Mouse (Mus musculus) adrenal gland, postnatal 14 days (tissue): ENCODE results near the gene Cd93. TPM values are rescaled to one million over a fixed set of nuclear protein-coding genes. Genes with fewer than 3 reads are reported as not detected.

Experiments used
- DNase-seq: peaks from one replicate; pipeline ENCODE4 v3.0.0; 2021; ENCODE audit warnings: mixed read lengths
- total RNA-seq: library from RNA; stranded (reverse); gene quantifications from 2 replicates; pipeline ENCODE4 v1.2.3, GENCODE M21; 2021

Cd93 gene
- total RNA-seq, 1 experiment from 2014 or later: 65.9 TPM

- no peak for DNase-seq
Observed at GRCm38 (mm10) chr2:148442172-148442571, 1.2 kb downstream of the Cd93 start.

DNA sequence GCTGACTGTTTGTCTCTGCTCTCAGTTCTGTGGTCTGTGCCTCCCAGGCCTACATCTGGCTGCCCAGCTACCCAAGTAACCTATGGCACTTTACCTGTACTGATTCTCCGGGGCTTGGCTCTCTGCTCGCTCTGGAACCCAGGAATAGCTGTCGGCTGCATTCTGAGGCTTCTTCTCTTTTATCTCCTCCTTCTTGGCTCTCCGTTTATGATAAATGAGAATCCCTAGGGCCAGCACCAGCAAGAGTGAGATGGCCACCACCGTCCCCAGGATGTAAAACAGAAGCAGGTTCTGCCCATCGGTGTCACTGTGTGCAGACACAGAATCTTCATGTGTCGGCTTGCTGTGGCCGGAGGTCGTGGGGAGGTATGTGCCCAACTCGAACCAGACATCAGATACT lies 1.9 kb downstream of the Cd93 start:
- DNase-seq: no peak

DNA sequence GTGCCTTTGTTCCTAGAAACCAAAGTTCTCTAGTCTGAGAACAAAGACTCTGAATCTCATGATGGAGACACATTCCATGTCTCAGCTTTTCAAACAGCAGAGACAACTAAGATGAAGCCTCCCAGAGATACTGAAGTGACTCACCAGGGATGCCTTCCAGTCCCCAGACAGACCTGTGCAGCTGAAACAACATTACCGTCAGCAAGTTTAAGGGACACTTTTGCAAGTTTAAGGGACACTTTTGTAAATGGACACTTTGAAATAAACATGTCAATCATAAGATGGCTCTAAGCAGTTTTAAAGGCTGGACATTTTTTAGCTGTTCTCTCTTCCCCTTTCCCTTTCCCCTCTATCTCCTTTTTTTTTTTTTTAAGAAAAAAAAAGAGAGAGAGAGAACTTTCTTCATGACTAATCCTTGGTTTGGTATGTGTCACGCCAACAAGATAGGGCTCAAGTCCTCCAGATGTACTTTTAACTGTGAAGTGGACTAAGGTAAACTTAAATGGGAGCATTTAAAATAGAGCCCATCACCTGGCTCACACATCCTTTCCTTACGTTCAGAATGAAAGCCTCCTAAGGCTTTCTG lies 3.6 kb downstream of the Cd93 start:
- DNase-seq: no peak

GRCm38 (mm10) chr2:148436285-148436684 lies 7.1 kb downstream of the Cd93 start:
- DNase-seq: no peak

DNA sequence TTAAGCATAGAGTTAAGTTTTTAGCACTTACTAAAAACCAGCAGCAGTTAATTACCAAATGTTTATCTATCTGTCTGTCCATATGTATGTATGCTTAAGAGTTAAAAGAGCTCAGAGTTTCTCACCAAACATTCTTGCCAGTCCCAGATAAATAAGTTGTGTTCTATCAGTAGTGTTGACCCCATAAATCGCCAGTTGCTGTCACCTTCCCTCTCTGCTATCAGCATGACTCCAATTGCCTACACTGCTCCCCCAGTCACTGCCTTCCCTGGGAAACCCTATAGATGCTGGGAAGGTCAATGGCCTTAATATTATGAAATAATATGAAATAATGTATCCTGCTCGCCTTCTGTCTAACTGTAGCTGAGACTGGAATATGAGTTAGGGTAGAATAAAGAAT lies 11.0 kb downstream of the Cd93 start:
- no peak for DNase-seq

GRCm38 (mm10) chr2:148430941-148431340 lies 12.4 kb downstream of the Cd93 start:
- no peak for DNase-seq

- no peak for DNase-seq
Observed at GRCm38 (mm10) chr2:148429001-148429505, 14.3 kb downstream of the Cd93 start.

- DNase-seq: no peak
Observed at GRCm38 (mm10) chr2:148428523-148428922, 14.8 kb downstream of the Cd93 start.

DNA sequence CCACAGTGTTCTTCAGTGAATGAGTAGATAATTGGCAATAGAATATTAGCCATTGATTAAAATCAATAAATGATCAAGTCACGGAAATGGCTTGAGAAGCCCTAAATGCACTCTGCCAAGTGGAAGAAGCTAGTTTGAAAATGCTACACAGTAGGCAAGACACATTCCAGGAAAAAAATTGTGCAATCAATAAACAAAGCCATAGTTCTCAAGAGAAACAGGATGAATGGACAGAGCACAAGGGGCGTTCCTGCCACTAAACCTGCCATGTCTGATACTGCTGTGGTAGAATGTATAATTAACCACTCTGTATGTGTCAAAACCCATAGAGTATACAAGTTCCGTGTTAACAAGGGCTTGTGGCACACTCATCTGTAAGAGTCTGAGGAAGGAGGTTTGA lies 15.8 kb downstream of the Cd93 start:
- no peak for DNase-seq

DNA sequence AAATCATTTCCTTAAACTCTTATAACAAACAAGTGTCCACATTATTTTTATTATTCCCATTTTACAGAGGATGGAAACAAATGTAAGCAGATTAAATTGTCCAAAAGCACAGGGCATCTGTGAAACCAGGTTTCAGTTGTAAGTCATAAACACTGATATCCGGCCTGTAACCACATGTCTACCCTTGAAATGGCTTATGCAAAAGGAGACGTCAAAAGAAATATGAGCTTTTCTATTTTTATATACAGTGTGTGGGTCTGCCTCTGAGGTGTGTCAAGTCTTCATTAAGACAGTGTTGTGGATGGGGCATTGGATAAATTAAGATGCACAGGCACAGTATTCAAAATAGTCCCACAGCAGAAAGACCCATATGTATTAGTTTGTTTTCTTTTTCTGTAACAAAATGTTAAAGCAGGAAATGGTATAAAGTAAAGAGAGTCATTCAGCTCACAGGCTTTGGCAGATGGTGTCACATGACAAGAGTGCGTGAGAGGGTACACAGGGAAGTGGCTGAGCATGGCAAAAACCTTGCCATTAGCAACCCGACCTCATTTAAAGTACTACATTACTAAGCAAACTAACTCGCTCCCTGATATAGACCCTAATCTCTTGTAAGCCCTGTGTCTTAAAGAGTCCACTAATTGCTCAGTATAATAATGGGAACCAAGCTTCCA lies 17.5 kb downstream of the Cd93 start:
- no peak for DNase-seq

DNA sequence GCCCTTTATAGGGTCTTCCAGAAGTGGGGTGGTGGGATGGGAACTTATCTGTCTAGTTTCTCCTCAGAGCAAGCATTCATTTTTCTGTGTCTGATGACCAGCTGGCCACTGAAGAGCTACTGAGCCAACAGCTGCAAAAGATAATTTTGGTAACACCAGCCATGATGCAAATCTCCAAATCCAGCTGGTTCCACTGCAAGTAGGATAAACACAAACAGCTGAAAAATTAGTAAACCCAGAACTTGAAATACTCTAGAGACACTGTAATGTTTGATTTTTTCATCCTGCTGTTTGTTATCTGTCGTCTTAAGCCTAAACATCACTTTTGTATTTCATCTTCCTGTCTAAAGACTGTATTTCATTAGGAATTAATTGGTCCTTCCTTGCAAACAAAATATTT lies 21.7 kb downstream of the Cd93 start:
- no peak for DNase-seq

- DNase-seq: no peak
Observed at GRCm38 (mm10) chr2:148421112-148421511, 22.3 kb downstream of the Cd93 start.

- no peak for DNase-seq
Observed at GRCm38 (mm10) chr2:148419776-148420175, 23.6 kb downstream of the Cd93 start.

DNA sequence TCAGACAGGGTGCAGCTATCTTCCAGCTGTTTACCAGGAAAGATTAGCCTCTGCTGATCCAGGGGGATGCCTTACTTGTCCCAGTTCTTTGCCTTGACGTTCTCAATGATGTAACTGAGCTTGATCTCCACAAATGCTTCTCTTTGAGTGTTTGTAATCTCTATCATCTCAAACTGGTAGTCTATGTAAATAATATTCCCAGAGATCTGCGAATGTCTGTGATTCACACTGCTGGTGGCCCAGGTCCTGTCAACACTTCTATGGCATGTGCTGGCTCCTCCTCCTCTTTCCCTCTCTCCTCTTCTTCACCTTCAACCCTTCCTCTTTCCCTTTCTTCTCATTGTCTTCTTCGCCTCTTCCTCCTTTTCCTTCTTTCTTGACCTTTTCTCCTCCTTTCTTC lies 24.2 kb downstream of the Cd93 start:
- DNase-seq: no peak

GRCm38 (mm10) chr2:148409821-148410220 lies 33.5 kb downstream of the Cd93 start:
- no peak for DNase-seq

DNA sequence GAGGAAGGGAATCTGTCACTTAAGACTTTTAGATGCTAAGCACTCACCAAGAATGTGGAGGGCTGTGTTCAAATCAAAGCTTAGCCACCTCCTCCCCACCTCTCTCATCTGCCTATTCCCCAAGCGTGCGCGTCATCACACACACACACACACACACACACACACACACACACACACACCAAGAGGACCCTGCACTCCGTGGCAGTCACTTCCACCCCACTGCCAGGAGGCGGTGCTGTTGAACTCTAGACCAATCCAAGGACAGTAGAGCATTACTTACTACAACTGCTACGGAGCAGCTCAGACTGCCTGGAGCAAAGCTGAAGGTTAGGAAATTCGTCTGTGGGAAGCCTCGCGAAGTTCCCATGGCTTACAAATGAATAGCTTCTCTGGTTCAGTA lies 34.2 kb downstream of the Cd93 start:
- DNase-seq: peak; percentile 94

DNA sequence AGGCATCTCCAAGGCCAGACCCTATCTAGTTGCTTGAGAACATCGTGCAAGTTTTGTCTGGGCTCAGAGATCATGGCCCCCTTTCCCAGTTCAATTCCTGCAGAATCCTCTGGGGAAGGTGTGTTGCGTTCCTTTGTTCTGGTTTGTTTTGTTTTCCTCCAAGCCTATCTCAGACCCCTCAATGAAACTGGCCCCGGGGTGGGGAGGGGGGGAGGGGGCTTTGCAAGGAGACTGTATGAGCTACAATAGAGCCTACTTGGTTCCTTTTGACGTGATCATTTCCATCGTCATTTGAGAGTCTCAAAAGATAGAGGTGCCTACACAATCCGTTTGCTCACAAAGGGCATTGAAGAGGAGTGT lies 34.6 kb downstream of the Cd93 start:
- no peak for DNase-seq

GRCm38 (mm10) chr2:148407870-148408760 lies 35.2 kb downstream of the Cd93 start, which contains the start of gene Thbd:
Gene Thbd, minus strand, starts transcription at chr2:148408188.
- peak; percentile 76 for DNase-seq

DNA sequence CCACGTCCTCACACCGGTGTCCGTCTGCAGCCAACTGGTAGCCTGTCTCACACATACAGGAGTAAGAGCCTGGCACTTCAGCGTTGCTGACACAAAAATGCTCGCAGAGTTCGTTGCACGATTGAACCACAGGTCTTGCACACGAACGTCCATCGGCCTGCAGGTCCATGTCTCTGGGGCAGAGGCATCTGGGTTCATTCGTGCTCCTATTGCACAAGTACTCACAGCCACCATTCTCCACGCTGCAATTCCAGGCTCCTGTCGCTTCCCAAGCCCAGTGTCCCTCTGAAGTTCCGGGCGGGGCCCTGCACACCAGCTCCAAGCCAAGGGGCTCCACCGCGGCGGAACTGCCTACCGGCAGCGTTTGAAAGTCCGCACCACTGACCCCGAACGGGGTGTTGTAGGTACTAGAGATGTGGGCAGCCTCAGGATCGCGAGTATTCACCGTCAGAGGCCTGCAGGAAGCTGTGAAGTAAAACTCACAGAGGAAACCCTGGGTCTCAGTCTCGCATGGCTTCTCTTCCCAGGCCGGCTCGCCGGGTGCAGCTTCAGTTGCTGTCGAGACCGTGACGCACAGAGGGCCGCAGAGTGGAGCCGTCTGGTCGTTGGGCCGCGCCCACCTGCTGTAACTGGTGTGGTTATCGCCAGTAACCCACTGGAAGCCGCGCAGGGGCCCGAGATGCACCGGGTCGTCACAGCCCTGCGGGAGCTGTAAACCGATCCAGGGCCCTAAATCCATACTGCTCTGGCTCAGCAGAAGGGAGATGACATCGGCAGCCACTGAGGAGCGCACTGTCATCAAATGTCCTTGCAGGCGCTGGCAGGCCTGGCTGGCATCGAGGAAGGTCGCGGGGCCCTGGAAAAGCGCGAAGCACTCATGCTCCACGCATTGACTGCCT lies 36.1 kb downstream of the Cd93 start:
- peak; percentile 87 for DNase-seq

DNA sequence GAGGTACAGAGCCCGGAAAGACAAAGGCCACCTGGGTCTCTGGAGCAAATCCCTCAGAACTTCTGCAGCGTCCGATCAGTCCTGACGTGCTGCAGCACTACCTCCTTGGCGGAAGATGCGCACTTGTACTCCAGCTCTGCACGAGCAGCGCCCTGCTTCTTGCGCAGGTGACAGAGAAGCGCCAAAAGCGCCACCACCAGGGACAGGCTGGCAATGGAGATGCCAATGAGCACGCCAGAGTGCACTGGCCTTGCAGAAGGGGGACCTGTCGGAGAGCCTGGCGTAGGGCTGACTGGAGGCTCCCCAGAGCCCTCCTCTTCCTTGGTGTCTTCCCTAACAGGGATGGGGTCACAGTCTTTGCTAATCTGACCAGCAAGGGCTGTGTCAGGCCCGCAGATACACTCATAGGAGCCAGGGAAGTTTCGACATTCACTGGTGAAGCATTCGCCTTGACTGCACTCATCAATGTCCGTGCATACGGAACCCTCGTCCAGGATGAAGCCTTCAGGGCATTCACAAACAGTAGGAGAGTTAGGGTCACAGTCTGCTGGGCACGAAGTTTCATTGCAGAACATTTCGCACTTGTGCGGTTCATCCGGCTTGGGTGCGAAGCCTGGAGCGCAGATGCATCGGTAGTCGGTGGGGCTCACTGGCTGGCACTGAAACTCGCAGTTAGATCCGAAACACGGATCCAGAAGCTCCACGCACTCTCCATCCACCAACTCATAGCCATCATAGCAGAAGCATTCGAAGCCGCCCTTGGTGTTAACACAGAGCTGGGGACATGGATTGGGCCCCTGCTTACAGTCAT lies 37.0 kb downstream of the Cd93 start:
- peak; percentile 60 for DNase-seq

GRCm38 (mm10) chr2:148404906-148405305 lies 38.5 kb downstream of the Cd93 start:
- DNase-seq: no peak
